Mouse (Mus musculus): ENCODE data around the gene Banf2.

The Banf2 gene

DNA sequence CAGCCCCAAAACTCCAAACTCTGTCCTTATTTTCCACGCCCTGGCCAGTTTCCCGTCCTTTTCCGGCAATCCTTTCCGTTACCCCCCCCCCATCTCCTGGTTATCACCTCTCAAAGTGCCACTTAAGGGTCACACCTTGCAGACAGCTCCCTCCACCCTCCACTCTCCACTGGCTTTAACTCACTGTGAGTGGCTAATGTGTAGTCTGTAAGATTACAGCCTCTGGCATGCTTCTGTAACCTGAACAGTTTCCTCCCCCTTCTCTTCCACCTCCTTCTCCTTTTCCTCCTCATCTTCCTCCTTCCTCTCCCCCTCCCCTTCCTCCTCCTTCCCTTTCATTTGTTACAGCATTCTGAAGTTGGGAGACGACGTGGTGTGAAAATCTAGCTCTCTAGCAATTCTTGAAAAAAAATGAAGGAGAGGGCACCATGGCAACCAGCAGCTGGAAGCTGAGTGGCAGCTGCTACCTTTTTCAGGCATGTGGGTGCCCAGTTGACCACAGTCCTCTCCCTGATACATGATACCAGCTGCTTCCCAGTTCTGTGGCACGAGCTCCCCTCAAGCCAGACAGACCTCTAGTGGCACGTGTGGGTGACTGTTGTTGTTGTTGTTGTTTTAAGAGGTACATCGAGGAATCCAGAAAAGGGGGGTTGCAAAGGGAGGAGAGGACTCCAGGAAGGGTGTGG is 55.2 kb downstream of the Banf2 start:
- ATAC-seq (ENCODE audit: insufficient number of reproducible peaks, low FRiP score, low TSS enrichment) = no peak

- no peak for ATAC-seq (ENCODE audit: insufficient number of reproducible peaks, low FRiP score, low TSS enrichment)
Measured at GRCm38 (mm10) chr2:144092767-144093166, 59.9 kb downstream of the Banf2 start.

DNA sequence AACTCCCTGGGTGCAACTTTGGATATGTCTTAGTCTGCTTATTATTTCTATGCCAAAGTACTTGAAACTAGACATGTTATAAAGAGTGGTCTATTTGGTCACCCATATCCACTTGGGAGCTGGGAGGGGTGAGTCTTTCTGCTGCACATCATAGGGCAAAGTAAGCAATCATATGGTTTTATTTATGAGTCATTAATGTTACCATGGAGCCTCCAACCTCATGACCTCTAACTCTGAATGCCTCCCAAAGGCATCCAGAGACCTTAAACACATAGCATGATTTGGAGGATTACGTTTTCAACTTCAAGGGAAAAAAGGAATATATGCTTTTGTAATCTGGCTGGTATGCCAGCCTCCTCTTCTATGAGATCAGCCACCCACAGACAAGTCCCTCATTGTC is 61.9 kb downstream of the Banf2 start:
- no peak for ATAC-seq (ENCODE audit: insufficient number of reproducible peaks, low FRiP score, low TSS enrichment)

GRCm38 (mm10) chr2:144101463-144101961 is 68.7 kb downstream of the Banf2 start:
- ATAC-seq (ENCODE audit: insufficient number of reproducible peaks, low FRiP score, low TSS enrichment) = no peak

DNA sequence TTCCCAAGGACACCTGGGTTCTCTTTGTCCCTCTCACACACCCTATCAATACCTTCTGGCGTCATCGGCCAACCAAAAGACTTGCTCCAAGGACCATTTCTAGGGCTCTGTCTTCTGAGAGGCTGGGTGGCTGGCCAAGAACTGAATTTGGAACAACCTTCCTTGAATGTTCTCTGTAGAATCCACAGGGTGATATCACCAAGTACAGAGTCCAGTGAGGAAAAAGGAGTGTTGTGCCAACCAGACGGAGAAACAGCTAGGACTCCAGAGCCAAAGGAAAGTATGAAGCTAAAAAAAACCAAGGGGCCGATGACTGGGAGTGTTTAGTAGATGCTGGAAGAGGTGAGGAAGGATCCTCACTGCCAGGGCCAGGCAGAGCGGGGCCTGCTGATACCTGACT is 74.5 kb downstream of the Banf2 start:
- ATAC-seq (ENCODE audit: insufficient number of reproducible peaks, low FRiP score, low TSS enrichment) = no peak

- ATAC-seq (ENCODE audit: insufficient number of reproducible peaks, low FRiP score, low TSS enrichment) = no peak
Measured at GRCm38 (mm10) chr2:144107810-144108209, 75.0 kb downstream of the Banf2 start.

DNA sequence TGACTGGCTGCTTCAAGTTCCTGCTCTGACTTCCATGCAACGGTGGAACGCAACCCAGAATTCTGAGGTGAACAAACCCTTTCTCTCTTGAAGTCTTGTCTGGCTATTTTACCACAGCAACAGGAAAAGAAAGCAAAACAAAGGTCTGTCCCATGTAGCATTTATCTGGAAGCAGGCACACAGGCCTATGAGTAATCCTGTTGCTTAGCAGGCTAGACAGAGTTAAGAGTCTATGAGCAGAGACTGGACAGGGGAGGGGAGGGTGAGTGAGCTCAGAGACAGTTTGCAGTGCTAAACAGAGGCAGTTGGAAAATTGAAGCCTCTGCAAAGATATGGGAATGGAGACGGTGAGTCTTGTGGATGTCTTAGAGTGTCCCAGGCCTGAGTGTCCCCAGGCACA is 75.5 kb downstream of the Banf2 start:
- ATAC-seq (ENCODE audit: insufficient number of reproducible peaks, low FRiP score, low TSS enrichment) = no peak

DNA sequence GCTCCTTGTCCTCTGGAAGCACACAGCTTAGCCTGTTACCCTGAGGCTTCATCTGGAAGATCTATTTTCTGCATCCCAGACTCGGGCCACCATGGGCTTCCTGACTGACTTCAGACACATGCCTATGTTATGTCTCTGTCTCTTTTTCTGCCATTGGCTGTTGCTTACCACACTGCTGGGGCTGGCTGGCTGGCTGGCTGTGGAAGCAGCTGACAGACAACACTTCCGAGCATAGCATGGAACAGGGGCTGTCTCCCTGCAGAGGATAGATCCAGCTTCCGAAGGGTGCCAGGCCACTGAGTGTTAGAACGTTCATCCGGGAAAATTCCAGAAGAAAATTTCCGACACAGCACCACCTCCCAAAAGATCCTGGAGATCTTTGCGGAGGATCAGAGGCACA is 79.1 kb downstream of the Banf2 start:
- no peak for ATAC-seq (ENCODE audit: insufficient number of reproducible peaks, low FRiP score, low TSS enrichment)

GRCm38 (mm10) chr2:144112666-144113065 is 79.8 kb downstream of the Banf2 start:
- no peak for ATAC-seq (ENCODE audit: insufficient number of reproducible peaks, low FRiP score, low TSS enrichment)

DNA sequence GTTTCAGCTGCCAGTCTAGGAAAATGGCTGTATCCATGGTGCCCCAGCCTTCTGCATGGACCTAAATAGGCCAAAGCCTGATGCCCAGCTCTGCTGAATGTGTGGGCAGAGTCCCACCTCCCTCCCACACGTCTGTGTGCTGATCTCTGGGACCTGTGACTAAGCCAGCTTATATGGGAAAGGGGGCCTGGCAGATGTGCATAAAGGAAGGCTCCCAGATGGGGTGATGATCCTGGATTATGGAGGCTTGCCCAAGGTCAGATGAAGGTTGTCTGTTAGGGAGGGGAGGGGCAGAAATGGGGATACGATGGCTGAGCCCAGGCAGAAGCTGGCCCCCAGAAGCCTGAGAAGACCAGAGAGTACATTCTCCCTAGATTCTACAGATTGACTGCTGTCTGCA is 85.2 kb downstream of the Banf2 start:
- ATAC-seq (ENCODE audit: insufficient number of reproducible peaks, low FRiP score, low TSS enrichment) = no peak

DNA sequence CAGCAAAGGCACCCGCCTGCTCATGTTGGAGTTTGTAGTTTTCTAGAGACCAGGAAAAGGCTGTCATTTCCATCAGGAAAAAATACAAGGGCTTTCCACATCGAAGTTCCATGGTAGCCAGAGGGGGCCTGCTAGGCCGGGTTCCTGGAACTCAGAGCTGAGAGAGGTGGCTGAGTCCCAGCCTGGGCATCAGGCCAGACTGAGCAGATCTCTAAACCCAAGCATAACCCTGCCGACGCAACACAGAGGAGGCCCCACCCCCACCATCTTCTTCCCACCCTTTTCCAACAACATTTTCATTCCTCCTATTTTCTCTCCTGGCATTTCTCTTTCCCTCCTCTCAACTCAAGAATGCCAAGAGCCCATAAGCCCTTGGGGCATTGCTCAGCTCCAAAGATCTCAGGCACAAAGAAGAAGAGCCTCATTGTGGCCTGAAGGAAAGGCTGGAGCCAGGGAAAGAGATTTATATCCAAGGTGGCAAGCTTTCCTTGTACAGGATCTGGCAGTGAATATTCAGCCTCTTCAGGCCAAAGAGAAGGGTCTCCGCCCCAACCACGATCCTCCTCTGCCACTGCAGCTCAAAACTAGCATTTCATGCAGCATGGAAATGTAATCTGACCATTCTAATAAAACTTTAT is 87.4 kb downstream of the Banf2 start:
- no peak for ATAC-seq (ENCODE audit: insufficient number of reproducible peaks, low FRiP score, low TSS enrichment)

GRCm38 (mm10) chr2:144122068-144122467 is 89.2 kb downstream of the Banf2 start:
- no peak for ATAC-seq (ENCODE audit: insufficient number of reproducible peaks, low FRiP score, low TSS enrichment)

All from cerebellum, adult (tissue).